Mouse (Mus musculus) stomach, embryonic 16.5 days (tissue): ENCODE data around the gene Wdfy2. TPM values are rescaled to one million over a fixed set of nuclear protein-coding genes. Genes with fewer than 3 reads are reported as not detected.
A peak's percentile ranks its signal among the peaks of the same experiment; 100 is the strongest.

Experiments
- ATAC-seq: fragments of 200-750 bp; cut with Nextera tagmentation; 2 replicates; pipeline ENCODE4 v1.8.0; 2017; ENCODE audit warnings: moderate number of reproducible peaks, moderate TSS enrichment; ENCODE audit not compliant: insufficient read depth, low FRiP score
- H3K27ac ChIP-seq: fragments of 300-500 bp; sonication (generic); 2 replicates; pipeline ENCODE4 v1.5.1; 2014; ENCODE audit warnings: low read length
- H3K27me3 ChIP-seq: fragments of 300-500 bp; sonication (generic); 2 replicates; pipeline ENCODE4 v1.6.1; 2014; ENCODE audit warnings: low read length, control low read depth, mixed read lengths; ENCODE audit not compliant: control insufficient read depth, insufficient read depth
- H3K36me3 ChIP-seq: fragments of 300-500 bp; sonication (generic); 2 replicates; pipeline ENCODE4 v1.6.1; 2014; ENCODE audit warnings: low read length; ENCODE audit not compliant: control insufficient read depth, insufficient read depth
- H3K4me1 ChIP-seq: fragments of 300-500 bp; sonication (generic); 2 replicates; pipeline ENCODE4 v1.6.1; 2014; ENCODE audit warnings: low read length, control low read depth, mixed read lengths; ENCODE audit not compliant: control insufficient read depth, insufficient read depth
- H3K4me2 ChIP-seq: fragments of 300-500 bp; sonication (generic); 2 replicates; pipeline ENCODE4 v1.6.1; 2014; ENCODE audit warnings: low read depth, low read length, mixed read lengths
- H3K4me3 ChIP-seq: fragments of 300-500 bp; sonication (generic); replicated peaks from 2 replicates; pipeline ENCODE4 v1.5.1; 2014; ENCODE audit warnings: mild to moderate bottlenecking, low read length
- H3K9ac ChIP-seq: fragments of 300-500 bp; sonication (generic); 2 replicates; pipeline ENCODE4 v1.6.1; 2014; ENCODE audit warnings: low read length
- H3K9me3 ChIP-seq: fragments of 300-500 bp; sonication (generic); replicated peaks from 2 replicates; pipeline ENCODE4 v1.6.1; 2016; ENCODE audit warnings: low read length, control low read depth; ENCODE audit not compliant: control insufficient read depth
- WGBS: fragments of 180-500 bp; shearing (Covaris S2); extraction: QIAGEN DNeasy Blood & Tissue Kit; methylation state at CpG from one replicate; pipeline ENCODE4 v1.1.7; 2014; 5-methylcytosine and 5-hydroxymethylcytosine counted together
- polyA plus RNA-seq: library from polyadenylated mRNA; unstranded; fragments of >200 nt; fragmentation: Nextera tagmentation; extraction: Ambion mirVana; gene quantifications from 2 replicates; pipeline ENCODE4 v1.2.1, GENCODE M21; 2015

The Wdfy2 gene
- polyA plus RNA-seq, 1 experiment from 2014 or later, result 6.4 TPM

- H3K4me3 ChIP-seq, result peak overlapping the region; percentile 91
- no peaks in the 10 kb centered on the region for H3K27me3 ChIP-seq
- H3K9ac ChIP-seq, result peak overlapping the region; percentile 84
- peak overlapping the region; percentile 66 for H3K27ac ChIP-seq
- H3K36me3 ChIP-seq, result no peaks in the 10 kb centered on the region
- no peak for ATAC-seq
- 0 out of 2 replicates have a peak, but pooled peaks cover 6% of the 10 kb centered on the region for H3K4me1 ChIP-seq
- H3K4me2 ChIP-seq, result peak overlapping the region; percentile 66
- no peaks in the 10 kb centered on the region for H3K9me3 ChIP-seq
- 11% methylated on average over 9 of the region's 9 CpGs for WGBS
These were observed 858 bp downstream of the Wdfy2 start for GRCm38 (mm10) chr14:62838336-62838735.

- H3K4me1 ChIP-seq, result peaks cover 25% of the 10 kb centered on the region
- no peak overlapping the region for H3K4me2 ChIP-seq
- no peak overlapping the region for H3K9ac ChIP-seq
- H3K36me3 ChIP-seq, result no peaks in the 10 kb centered on the region
- H3K9me3 ChIP-seq, result no peaks in the 10 kb centered on the region
- no peaks in the 10 kb centered on the region for H3K27me3 ChIP-seq
- no peak for ATAC-seq
- H3K27ac ChIP-seq, result no peak overlapping the region
- no peak overlapping the region for H3K4me3 ChIP-seq
These were observed 4.2 kb downstream of the Wdfy2 start for GRCm38 (mm10) chr14:62841726-62842125.

GRCm38 (mm10) chr14:62842495-62842894, 5.0 kb downstream of the Wdfy2 start:
- Histone ChIP-seq H3K27ac (no peak overlapping the region), H3K9me3 (no peaks in the 10 kb centered on the region), H3K27me3 (no peaks in the 10 kb centered on the region), H3K4me3 (no peak overlapping the region), H3K9ac (no peak overlapping the region), H3K4me1 (peaks cover 25% of the 10 kb centered on the region), H3K4me2 (no peak overlapping the region), H3K36me3 (no peaks in the 10 kb centered on the region)
- no peak for ATAC-seq

GRCm38 (mm10) chr14:62842976-62843375, 5.5 kb downstream of the Wdfy2 start:
- WGBS, result 70% methylated on average over 2 of the region's 2 CpGs
- H3K4me2 ChIP-seq, result no peak overlapping the region
- H3K36me3 ChIP-seq, result no peaks in the 10 kb centered on the region
- ATAC-seq, result no peak
- H3K4me3 ChIP-seq, result no peak overlapping the region
- H3K9ac ChIP-seq, result no peak overlapping the region
- H3K27me3 ChIP-seq, result no peaks in the 10 kb centered on the region
- H3K4me1 ChIP-seq, result peaks cover 25% of the 10 kb centered on the region
- H3K9me3 ChIP-seq, result no peaks in the 10 kb centered on the region
- no peak overlapping the region for H3K27ac ChIP-seq

- Histone ChIP-seq H3K36me3 (no peaks in the 10 kb centered on the region), H3K9me3 (no peaks in the 10 kb centered on the region), H3K4me1 (peaks cover 20% of the 10 kb centered on the region), H3K9ac (no peak overlapping the region), H3K27me3 (no peaks in the 10 kb centered on the region), H3K4me2 (no peak overlapping the region), H3K4me3 (no peak overlapping the region), H3K27ac (peak overlapping the region; percentile 72; the same call in 1 of the 2 replicates)
- no peak for ATAC-seq
- WGBS, result 63% methylated on average over 8 of the region's 8 CpGs
These were observed 6.7 kb downstream of the Wdfy2 start for GRCm38 (mm10) chr14:62844226-62844625.

GRCm38 (mm10) chr14:62845011-62845840, 7.7 kb downstream of the Wdfy2 start:
- H3K4me2 ChIP-seq, result 0 out of 2 replicates have a peak overlapping the region, but pooled peaks have one; percentile 16
- H3K27me3 ChIP-seq, result no peaks in the 10 kb centered on the region
- H3K9ac ChIP-seq, result peak overlapping the region; percentile 19; the same call in 1 of the 2 replicates
- H3K4me3 ChIP-seq, result no peak overlapping the region
- peak overlapping the region; percentile 72 for H3K27ac ChIP-seq
- H3K4me1 ChIP-seq, result peaks cover 20% of the 10 kb centered on the region
- no peaks in the 10 kb centered on the region for H3K36me3 ChIP-seq
- WGBS, result 55% methylated on average over 8 of the region's 8 CpGs
- no peaks in the 10 kb centered on the region for H3K9me3 ChIP-seq
- no peak for ATAC-seq

- no peak overlapping the region; the same call in 1 of the 2 replicates for H3K9ac ChIP-seq
- 48% methylated on average over 6 of the region's 6 CpGs for WGBS
- H3K4me3 ChIP-seq, result no peak overlapping the region
- H3K4me1 ChIP-seq, result peaks cover 12% of the 10 kb centered on the region
- H3K9me3 ChIP-seq, result no peaks in the 10 kb centered on the region
- no peaks in the 10 kb centered on the region for H3K36me3 ChIP-seq
- peak overlapping the region; percentile 27; the same call in 1 of the 2 replicates for H3K27ac ChIP-seq
- no peak overlapping the region for H3K4me2 ChIP-seq
- H3K27me3 ChIP-seq, result no peaks in the 10 kb centered on the region
- ATAC-seq, result peak; percentile 37; the same call in 1 of the 2 replicates
These were observed 13.5 kb downstream of the Wdfy2 start for GRCm38 (mm10) chr14:62850980-62851379.

- H3K9ac ChIP-seq, result no peak overlapping the region
- H3K9me3 ChIP-seq, result no peaks in the 10 kb centered on the region
- no peak overlapping the region for H3K4me3 ChIP-seq
- no peaks in the 10 kb centered on the region for H3K27me3 ChIP-seq
- H3K4me2 ChIP-seq, result no peak overlapping the region
- no peaks in the 10 kb centered on the region for H3K36me3 ChIP-seq
- no peak for ATAC-seq
- H3K27ac ChIP-seq, result no peak overlapping the region
- peaks cover 13% of the 10 kb centered on the region for H3K4me1 ChIP-seq
- 71% methylated on average over 3 of the region's 3 CpGs for WGBS
These were observed 15.4 kb downstream of the Wdfy2 start for GRCm38 (mm10) chr14:62852840-62853239.

- Histone ChIP-seq H3K4me1 (peaks cover 13% of the 10 kb centered on the region), H3K27ac (peak overlapping the region; percentile 36; the same call in 1 of the 2 replicates), H3K36me3 (no peaks in the 10 kb centered on the region), H3K9ac (no peak overlapping the region), H3K9me3 (no peaks in the 10 kb centered on the region), H3K4me2 (peak overlapping the region; percentile 3; the same call in 1 of the 2 replicates), H3K4me3 (no peak overlapping the region), H3K27me3 (no peaks in the 10 kb centered on the region)
- WGBS, result 63% methylated on average over 18 of the region's 18 CpGs
- no peak for ATAC-seq
These were observed 17.8 kb downstream of the Wdfy2 start for GRCm38 (mm10) chr14:62855077-62855835.
